Mouse (Mus musculus) intestine, postnatal 0 days (tissue): Measurements from ENCODE around the gene Setd2. TPM values are rescaled to one million over a fixed set of nuclear protein-coding genes. Genes with fewer than 3 reads are reported as not detected.

ENCODE experiments used
- ATAC-seq: fragments of 200-750 bp; cut with Nextera tagmentation; 2 replicates; pipeline ENCODE4 v1.8.0; 2017; ENCODE audit warnings: mild to moderate bottlenecking, moderate TSS enrichment, moderate library complexity
- H3K27ac ChIP-seq: fragments of 300-500 bp; sonication (generic); 2 replicates; pipeline ENCODE4 v1.5.1; 2014; ENCODE audit warnings: mild to moderate bottlenecking, low read depth, low read length, moderate library complexity
- H3K27me3 ChIP-seq: fragments of 300-500 bp; sonication (generic); replicated peaks from 2 replicates; pipeline ENCODE4 v1.6.1; 2014; ENCODE audit warnings: low read length, mixed read lengths; ENCODE audit not compliant: control insufficient read depth, insufficient read depth
- H3K36me3 ChIP-seq: fragments of 300-500 bp; sonication (generic); 2 replicates; pipeline ENCODE4 v1.6.1; 2014; ENCODE audit warnings: mild to moderate bottlenecking, moderate library complexity; ENCODE audit not compliant: control insufficient read depth, insufficient read depth
- H3K4me1 ChIP-seq: fragments of 300-500 bp; sonication (generic); replicated peaks from 2 replicates; pipeline ENCODE4 v1.6.1; 2014; ENCODE audit warnings: antibody characterized with exemption, low read length, mixed read lengths; ENCODE audit not compliant: control insufficient read depth, insufficient read depth
- H3K4me2 ChIP-seq: fragments of 300-500 bp; sonication (generic); replicated peaks from 2 replicates; pipeline ENCODE4 v1.6.1; 2014; ENCODE audit warnings: low read depth, mild to moderate bottlenecking, moderate library complexity
- H3K4me3 ChIP-seq: fragments of 300-500 bp; sonication (generic); 2 replicates; pipeline ENCODE4 v1.5.1; 2014; ENCODE audit warnings: low read depth, low read length
- H3K9ac ChIP-seq: fragments of 300-500 bp; sonication (generic); 2 replicates; pipeline ENCODE4 v1.6.1; 2014; ENCODE audit warnings: mild to moderate bottlenecking, low read depth, low read length
- H3K9me3 ChIP-seq: fragments of 300-500 bp; sonication (generic); 2 replicates; pipeline ENCODE4 v1.6.1; 2016; ENCODE audit warnings: mixed run types; ENCODE audit not compliant: control insufficient read depth
- CTCF ChIP-seq: sonication (generic); IDR thresholded peaks from 2 replicates; pipeline ENCODE4 v1.5.1; 2016; ENCODE audit warnings: low read depth, mild to moderate bottlenecking, control low read depth, antibody characterized with exemption, moderate library complexity
- WGBS: fragments of 180-500 bp; shearing (Covaris S2); extraction: QIAGEN DNeasy Blood & Tissue Kit; methylation state at CpG from one replicate; pipeline ENCODE4 v1.1.7; 2014; 5-methylcytosine and 5-hydroxymethylcytosine counted together
- polyA plus RNA-seq: library from polyadenylated mRNA; unstranded; fragments of >200 nt; fragmentation: Nextera tagmentation; extraction: Ambion mirVana; gene quantifications from 2 replicates; pipeline ENCODE4 v1.2.1, GENCODE M21; 2015

The Setd2 gene
- polyA plus RNA-seq, 1 experiment from 2014 or later, result 12.4 TPM

GRCm38 (mm10) chr9:110635225-110635624 is 102.8 kb downstream of the Setd2 start:
- H3K36me3 ChIP-seq, result peaks cover 30% of the 10 kb centered on the region; the same call in 1 of the 2 replicates
- no peak overlapping the region for H3K9ac ChIP-seq
- H3K9me3 ChIP-seq, result no peaks in the 10 kb centered on the region
- H3K4me1 ChIP-seq, result no peaks in the 10 kb centered on the region
- no peak overlapping the region for H3K27ac ChIP-seq
- no peak overlapping the region for H3K4me2 ChIP-seq
- WGBS, result 12% methylated on average over 19 of the region's 19 CpGs
- peak; percentile 58; the same call in 1 of the 2 replicates for ATAC-seq
- no peaks in the 10 kb centered on the region for H3K27me3 ChIP-seq
- H3K4me3 ChIP-seq, result no peak overlapping the region
- TF ChIP-seq CTCF, result peak; percentile 99

DNA sequence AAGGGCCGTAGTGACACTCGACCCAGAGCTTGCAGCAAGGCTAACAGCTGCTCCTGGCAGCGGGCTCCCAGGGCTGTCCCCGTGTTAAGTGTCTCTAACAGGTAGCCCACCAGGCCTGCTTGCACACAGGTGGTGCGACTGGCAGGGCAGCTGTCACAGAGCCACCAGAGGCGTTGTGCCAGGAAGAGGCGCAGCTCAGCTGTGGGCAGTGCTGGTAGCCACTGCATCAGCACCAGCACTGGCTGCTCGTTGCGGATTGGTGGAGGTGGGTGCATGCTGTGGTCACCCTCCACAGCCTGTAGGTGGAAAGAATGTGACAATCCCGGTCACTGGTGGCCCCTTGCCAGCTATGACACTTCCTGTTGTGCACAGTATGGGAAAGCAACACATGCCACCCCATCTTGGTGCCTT is 106.2 kb downstream of the Setd2 start:
- 88% methylated on average over 10 of the region's 10 CpGs for WGBS
- Histone ChIP-seq H3K9ac (no peak overlapping the region), H3K36me3 (peaks cover 15% of the 10 kb centered on the region; the same call in 1 of the 2 replicates), H3K4me3 (no peak overlapping the region), H3K27ac (no peak overlapping the region), H3K4me2 (no peak overlapping the region), H3K9me3 (no peaks in the 10 kb centered on the region), H3K27me3 (no peaks in the 10 kb centered on the region), H3K4me1 (no peaks in the 10 kb centered on the region)
- ATAC-seq, result no peak
- TF ChIP-seq CTCF, result no peak

GRCm38 (mm10) chr9:110641006-110641405 is 108.6 kb downstream of the Setd2 start:
- Histone ChIP-seq H3K27ac (no peak overlapping the region), H3K4me3 (no peak overlapping the region), H3K4me2 (no peak overlapping the region), H3K27me3 (no peaks in the 10 kb centered on the region), H3K9ac (no peak overlapping the region), H3K9me3 (no peaks in the 10 kb centered on the region), H3K4me1 (no peaks in the 10 kb centered on the region), H3K36me3 (peaks cover 15% of the 10 kb centered on the region; the same call in 1 of the 2 replicates)
- WGBS, result 77% methylated on average over 5 of the region's 5 CpGs
- ATAC-seq, result no peak
- no peak for TF ChIP-seq CTCF

DNA sequence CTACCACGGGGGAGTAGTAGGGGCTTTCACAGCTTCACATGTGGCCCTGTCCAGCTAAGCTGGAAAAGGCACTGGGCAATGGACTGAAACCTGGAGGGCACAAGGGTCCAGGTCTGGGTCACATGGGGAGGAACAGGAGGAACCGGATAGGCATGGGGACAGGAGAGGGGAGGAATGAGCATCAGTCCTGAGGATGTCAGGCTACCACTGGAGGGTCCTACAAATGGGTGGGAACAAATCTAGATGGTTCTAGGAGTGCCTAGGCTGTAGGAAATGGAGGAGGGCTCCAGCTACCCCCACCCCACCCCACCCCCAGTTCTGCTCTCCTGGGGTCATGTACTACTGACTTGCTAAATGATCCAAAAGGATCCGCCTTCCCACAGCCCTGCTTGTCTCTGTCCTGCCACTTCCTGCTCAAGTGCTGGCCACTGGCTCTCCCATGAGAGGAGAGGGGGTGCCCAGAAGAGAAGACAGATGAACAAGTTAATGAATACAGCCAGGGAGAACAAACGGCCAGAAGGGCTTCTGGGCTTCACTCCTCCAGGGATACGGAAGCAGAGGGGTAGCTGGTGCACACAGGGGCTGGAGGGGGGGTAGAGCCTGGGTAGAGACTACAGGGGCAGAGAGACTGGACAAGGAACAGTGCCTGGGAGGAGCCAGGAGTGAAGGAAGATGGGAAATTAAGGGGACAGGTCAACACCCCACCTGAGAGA is 110.6 kb downstream of the Setd2 start:
- Histone ChIP-seq H3K9me3 (no peaks in the 10 kb centered on the region), H3K9ac (no peak overlapping the region), H3K4me2 (no peak overlapping the region), H3K4me3 (no peak overlapping the region), H3K27me3 (no peaks in the 10 kb centered on the region), H3K4me1 (no peaks in the 10 kb centered on the region), H3K27ac (no peak overlapping the region), H3K36me3 (peaks cover 12% of the 10 kb centered on the region; the same call in 1 of the 2 replicates)
- ATAC-seq, result no peak
- TF ChIP-seq CTCF, result no peak
- 55% methylated on average over 5 of the region's 5 CpGs for WGBS

DNA sequence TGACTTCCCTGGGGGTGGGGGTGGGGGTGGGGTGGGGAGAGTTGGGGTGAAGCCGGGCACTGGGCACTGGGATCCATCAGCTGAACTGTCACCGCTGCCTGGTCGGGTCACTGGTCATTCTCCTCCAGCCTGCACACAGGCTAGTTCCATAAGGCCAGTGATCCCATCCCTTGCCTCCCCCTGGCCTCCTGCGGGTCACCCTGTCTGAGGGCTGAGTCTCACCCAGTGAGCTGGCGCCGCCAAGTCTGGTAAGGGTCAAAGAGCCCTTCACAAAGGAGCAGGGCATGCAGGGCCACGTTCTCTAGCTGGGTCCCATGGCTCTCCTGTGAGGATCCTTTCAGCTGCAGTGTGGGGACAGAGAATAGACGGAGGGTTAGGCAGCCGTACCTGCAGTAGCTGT is 111.4 kb downstream of the Setd2 start:
- no peak overlapping the region for H3K9ac ChIP-seq
- no peak overlapping the region for H3K4me2 ChIP-seq
- H3K9me3 ChIP-seq, result no peaks in the 10 kb centered on the region
- H3K4me1 ChIP-seq, result no peaks in the 10 kb centered on the region
- no peak overlapping the region for H3K27ac ChIP-seq
- no peak for TF ChIP-seq CTCF
- 57% methylated on average over 9 of the region's 9 CpGs for WGBS
- ATAC-seq, result no peak
- H3K4me3 ChIP-seq, result no peak overlapping the region
- H3K36me3 ChIP-seq, result peaks cover 8% of the 10 kb centered on the region; the same call in 1 of the 2 replicates
- no peaks in the 10 kb centered on the region for H3K27me3 ChIP-seq

DNA sequence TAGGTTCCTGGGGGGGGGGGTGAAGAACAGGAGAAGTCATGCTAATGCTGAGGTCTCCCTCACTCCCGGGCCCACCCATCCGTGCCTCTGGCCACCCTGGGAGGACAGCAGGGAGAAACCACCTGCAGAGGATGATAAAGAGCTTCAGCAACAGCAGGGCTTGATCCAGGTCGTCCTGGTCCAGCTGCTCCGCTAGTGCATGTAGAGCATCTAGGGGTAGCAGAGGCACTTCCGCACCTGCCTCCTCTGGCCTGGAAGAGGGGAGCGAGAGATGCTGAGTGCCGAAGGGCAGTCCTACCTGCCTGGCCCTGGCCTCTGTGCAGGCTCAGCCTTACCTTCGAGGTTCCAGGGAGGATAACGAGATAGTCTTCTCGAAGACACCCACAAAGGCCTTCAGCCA is 111.9 kb downstream of the Setd2 start:
- Histone ChIP-seq H3K4me2 (no peak overlapping the region), H3K4me3 (no peak overlapping the region), H3K4me1 (no peaks in the 10 kb centered on the region), H3K27me3 (no peaks in the 10 kb centered on the region), H3K9ac (no peak overlapping the region), H3K9me3 (no peaks in the 10 kb centered on the region), H3K36me3 (peaks cover 5% of the 10 kb centered on the region; the same call in 1 of the 2 replicates), H3K27ac (no peak overlapping the region)
- WGBS, result 90% methylated on average over 10 of the region's 10 CpGs
- ATAC-seq, result no peak
- no peak for TF ChIP-seq CTCF
